Mouse (Mus musculus) spleen, adult 18-20 months (tissue): Measurements from ENCODE around the gene Chd3.

Source experiments
- DNase-seq, 2 experiments: peaks; one replicate each; pipeline ENCODE4 v3.0.0; 2022; ENCODE audit warnings: mixed read lengths in 2 of 2

Chd3 gene

GRCm38 (mm10) chr11:69406282-69406681 lies 37.1 kb upstream of the Chd3 start:
- DNase-seq, result no peak

- DNase-seq, result no peak
Observed at GRCm38 (mm10) chr11:69405397-69406200, 36.4 kb upstream of the Chd3 start.

GRCm38 (mm10) chr11:69404595-69405396 lies 35.6 kb upstream of the Chd3 start:
- DNase-seq, result no peak

DNA sequence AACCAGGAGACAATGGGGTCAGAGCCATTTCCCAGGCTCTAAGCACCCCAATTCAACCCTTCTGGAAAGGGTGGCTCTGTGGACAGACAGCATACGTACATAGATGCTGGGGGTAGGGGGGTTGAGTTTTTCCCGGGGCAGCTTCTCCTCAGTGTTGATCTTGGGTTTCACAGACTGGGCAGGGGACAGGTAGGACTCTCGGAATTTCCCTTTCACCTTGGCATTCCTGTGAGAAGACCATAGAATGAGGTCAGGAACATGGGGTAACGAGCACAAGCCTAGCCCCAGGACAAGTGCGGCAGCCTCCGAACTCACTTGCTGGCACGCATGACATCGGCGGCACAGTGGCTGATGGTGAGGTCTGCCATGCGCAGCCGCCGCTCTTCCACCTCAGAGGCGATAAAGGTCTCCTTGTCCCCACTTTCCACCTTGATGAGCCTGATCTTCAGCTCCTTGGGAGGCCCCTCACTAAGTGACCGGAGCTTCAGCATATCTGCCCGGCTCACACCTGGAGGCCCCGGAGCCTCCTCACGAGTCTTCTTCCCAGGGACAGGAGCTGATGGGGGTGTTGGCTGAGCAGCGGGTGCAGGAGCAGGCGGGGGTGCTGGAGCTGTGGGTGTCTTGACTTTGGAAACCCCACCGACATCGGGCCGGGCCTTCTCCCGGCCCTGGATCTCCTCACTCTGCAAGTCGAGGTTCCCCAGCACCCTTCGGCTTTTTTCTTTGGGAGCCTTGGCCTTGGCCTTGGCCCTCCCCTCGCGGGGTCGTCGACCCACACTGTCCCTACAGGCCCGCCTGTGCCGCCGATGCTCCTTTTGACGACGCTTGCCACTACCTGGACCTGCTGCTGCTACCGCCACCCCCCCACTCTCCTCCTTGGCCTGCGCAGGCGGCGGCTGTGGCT lies 34.7 kb upstream of the Chd3 start:
- DNase-seq, result no peak

- DNase-seq, result no peak
Observed at GRCm38 (mm10) chr11:69401987-69402386, 32.8 kb upstream of the Chd3 start.

DNA sequence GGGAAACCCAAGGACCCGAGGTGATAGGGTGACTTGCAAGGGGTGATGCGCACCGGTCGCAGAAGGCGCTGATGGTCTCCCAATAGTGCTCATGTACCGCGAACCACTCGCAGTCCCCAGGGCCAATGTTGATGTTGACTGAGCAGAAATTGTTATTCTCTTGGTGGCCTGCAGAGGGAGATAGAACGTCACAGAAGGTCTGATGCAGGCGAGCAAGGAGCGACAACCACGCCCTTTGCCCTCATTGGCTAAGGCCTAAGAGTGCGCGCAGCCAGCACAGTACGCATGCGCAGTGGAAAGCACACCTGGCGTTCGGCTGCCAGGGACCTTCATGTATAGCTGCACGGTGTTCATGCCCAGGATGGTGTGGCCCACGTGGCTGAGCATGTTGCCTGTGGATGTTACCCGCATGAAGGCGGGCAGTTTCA lies 32.0 kb upstream of the Chd3 start:
- DNase-seq, result peak; percentile 71 to 74

DNA sequence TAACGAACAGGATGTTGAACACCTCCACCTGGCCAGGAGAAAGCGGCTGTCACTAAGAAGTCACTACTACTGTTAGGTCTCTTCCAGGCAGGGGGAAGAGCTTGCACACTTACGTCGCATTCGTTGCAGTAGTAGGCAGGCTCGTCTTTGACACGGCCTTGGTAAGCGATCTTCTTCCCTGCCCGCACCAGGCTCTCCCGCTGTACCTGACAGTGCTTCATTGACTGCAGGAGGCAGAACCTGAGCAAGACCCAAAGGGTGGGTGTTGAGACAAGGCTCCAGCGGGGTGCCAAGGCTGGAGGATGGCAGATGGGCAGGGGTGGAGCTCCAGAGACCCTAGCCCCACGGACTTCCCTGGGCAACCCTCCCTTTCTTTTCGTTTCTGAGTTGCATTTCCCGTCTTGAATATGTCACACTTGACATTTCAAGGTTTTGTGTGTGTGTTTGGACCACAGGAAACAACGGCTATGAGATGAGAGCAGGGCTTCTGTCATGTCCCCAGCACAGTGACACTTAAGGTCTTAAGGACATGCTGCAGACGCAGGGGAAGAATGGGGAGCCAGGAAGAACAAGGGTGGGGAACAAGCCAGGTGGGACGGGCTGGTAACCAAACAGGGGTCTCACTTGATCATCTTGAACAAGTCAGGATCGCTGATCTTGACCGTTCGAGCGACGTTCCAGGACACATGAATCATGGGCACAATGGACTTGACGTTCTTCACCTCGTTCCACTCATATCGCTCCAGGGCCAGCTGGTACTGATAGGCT lies 31.1 kb upstream of the Chd3 start:
- no peak for DNase-seq

GRCm38 (mm10) chr11:69399201-69400082 lies 30.2 kb upstream of the Chd3 start:
- no peak for DNase-seq

- DNase-seq, result no peak
Observed at GRCm38 (mm10) chr11:69398486-69399200, 29.4 kb upstream of the Chd3 start.

- DNase-seq, result no peak
Observed at GRCm38 (mm10) chr11:69398059-69398458, 28.9 kb upstream of the Chd3 start, which contains the start of gene Tmem88. Gene Tmem88, minus strand, starts transcription at chr11:69398234.

DNA sequence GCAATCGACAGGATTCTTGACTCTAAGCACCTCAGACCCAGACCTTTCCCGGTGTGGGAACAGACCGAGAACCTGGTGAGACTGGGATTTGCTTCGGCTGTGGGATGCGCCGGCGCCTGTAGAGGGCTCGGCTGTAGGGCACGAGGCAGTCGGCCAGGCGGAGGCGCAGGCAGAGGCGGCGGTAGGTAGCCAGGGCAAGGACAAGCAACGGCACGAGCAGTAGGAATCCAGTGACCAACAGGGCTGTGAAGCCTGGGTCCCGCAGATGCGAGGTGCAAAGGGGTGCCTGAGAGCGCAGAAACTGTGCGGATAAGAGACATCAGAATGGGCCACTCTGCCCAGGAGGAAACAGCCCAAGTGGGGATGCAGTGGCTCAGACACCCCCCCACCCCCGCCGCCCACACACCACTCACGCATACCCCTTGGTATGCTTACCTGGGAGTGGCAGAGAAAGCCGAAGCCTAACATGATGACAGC lies 28.4 kb upstream of the Chd3 start:
- no peak for DNase-seq

GRCm38 (mm10) chr11:69396772-69397171 lies 27.6 kb upstream of the Chd3 start:
- DNase-seq, result peak in 1 of 2 experiments; percentile 18

DNA sequence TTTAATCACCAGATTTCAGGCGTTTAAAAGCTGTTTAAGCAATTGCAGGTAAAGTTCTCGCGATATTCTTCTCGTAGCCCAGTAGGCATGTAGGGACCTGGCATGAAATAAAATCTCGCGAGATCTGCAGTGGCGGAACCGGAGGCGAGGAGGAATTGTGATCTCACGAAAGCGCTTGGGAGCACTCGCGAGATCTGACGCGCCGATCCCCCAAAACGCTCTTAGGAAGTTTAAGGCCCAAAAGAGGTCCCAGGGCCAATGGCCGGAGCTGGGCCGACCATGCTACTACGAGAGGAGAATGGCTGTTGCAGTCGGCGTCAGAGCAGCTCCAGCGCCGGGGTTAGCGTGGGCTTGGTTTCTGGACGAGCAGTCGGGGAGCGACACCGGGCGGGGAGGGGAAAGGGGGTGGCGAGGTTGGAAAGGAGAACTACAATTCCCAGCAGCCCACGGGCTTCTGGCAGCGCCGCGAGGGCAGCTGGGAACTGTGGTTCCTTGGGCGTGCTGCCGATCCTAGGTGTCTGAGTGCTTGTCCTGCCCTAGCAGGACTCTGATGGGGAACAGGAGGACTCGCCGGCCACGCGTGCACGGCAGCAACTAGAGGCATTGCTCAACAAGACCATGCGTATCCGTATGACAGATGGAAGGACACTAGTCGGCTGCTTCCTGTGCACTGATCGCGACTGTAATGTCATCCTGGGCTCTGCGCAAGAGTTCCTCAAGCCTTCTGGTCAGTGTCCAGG lies 26.6 kb upstream of the Chd3 start:
- DNase-seq, result peak; percentile 84 to 89

DNA sequence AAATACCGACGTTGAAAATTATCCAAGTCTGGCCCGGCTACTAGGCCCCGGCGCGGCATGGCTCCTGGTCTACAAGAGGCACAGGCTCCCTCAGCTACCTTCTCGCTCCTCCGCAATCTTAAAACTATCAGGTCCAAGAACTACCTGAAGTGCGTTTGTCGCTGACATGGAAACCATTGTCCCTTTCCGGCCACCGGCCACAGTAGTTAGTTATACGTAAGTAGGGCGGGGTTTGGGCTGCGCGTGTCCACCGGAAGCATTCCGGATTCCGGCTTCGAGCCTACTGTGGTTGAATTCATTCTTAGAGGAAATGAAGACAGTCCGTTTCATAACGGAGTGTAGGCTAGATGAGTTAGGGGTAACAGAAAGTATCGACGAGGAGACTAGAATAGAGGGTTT lies 26.0 kb upstream of the Chd3 start, which contains the start of the genes Naa38 and Cyb5d1:
Gene Naa38, plus strand, starts transcription at position 253 of the 399 bp plus-strand sequence.
Gene Cyb5d1, minus strand, starts transcription at position 397 of the 399 bp plus-strand sequence.
- DNase-seq, result peak; percentile 78 to 85

DNA sequence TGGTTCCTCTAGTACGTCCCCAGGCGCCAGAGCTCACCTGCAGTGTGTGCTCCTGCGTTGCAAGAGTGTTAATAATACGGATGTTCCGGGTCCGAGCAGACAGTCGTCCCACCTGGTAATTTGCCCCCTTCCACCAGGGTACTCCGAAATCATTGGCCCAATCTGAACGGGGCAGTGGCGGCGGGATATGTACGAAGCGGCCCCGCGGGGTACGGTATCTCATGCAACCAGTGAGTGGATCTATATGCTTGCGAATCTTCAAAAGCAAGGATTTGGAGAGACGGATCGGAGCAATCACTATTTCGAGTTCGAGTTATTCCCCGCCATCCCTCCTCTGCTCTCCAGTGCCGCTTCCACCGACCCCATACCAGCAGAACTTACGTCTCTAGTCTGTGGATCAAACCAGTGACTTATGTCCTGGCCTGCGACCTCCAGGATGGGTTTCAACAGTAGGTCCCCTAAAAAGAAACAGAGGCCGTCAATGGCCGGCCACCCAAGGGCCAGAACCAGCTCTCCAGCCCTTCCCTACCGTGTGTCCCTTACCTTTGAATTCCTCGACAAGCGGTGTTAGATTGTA lies 25.5 kb upstream of the Chd3 start:
- DNase-seq, result peak in 1 of 2 experiments; percentile 31

DNA sequence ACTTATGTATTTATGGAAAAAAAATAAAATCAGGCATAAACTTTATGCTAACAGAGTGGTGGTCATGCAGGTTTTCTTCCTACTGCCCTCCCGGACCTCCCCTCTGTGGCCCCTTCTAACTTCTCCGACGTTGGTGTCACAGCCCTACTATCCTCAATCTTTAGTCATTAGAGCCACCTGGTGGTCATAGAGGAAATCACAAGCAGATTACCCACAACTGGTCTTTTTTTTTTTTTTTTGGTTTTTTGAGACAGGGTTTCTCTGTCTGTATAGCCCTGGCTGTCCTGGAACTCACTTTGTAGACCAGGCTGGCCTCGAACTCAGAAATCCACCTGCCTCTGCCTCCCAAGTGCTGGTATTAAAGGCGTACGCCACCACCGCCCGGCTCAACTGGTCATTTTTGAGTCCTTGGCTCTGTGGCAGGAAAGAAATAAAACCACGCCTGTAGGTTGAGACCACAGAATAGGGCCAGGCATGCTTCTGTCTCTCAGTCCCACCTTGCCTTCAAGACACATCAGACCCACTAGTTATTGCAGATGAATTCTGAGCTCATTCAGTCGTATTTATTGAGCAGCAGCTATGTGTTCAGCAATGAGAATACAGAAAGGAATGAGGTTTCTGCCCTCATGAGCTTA lies 21.3 kb upstream of the Chd3 start:
- DNase-seq, result peak in 1 of 2 experiments; percentile 63

GRCm38 (mm10) chr11:69389531-69390399 lies 20.6 kb upstream of the Chd3 start:
- DNase-seq, result no peak
